Mouse (Mus musculus) liver, embryonic 11.5 days (tissue): ENCODE measurements around the gene Wfdc2. TPM values are rescaled to one million over a fixed set of nuclear protein-coding genes. Genes with fewer than 3 reads are reported as not detected.

Experiments
- ATAC-seq: fragments of 200-750 bp; cut with Nextera tagmentation; replicated peaks from 2 replicates; pipeline ENCODE4 v1.8.0; 2017; ENCODE audit warnings: moderate number of reproducible peaks, mild to moderate bottlenecking, moderate TSS enrichment, moderate library complexity; ENCODE audit not compliant: low FRiP score
- DNase-seq: peaks from one replicate; pipeline ENCODE4 v3.0.0-alpha.2; 2017; ENCODE audit warnings: low spot score
- H3K27ac ChIP-seq: fragments of 300-500 bp; sonication (generic); 2 replicates; pipeline ENCODE4 v1.5.1; 2014; ENCODE audit warnings: mild to moderate bottlenecking, low read depth, low read length, control low read depth
- H3K27me3 ChIP-seq: fragments of 300-500 bp; sonication (generic); replicated peaks from 2 replicates; pipeline ENCODE4 v1.6.1; 2014; ENCODE audit warnings: low read length, mixed read lengths; ENCODE audit not compliant: control insufficient read depth, insufficient read depth
- H3K36me3 ChIP-seq: fragments of 300-500 bp; sonication (generic); 2 replicates; pipeline ENCODE4 v1.6.1; 2014; ENCODE audit warnings: mild to moderate bottlenecking, low read length, moderate library complexity, mixed read lengths; ENCODE audit not compliant: control insufficient read depth, insufficient read depth
- H3K4me1 ChIP-seq: fragments of 300-500 bp; sonication (generic); replicated peaks from 2 replicates; pipeline ENCODE4 v1.6.1; 2014; ENCODE audit warnings: low read length, mixed read lengths; ENCODE audit not compliant: control insufficient read depth, insufficient read depth
- H3K4me2 ChIP-seq: fragments of 300-500 bp; sonication (generic); 2 replicates; pipeline ENCODE4 v1.6.1; 2014; ENCODE audit warnings: mild to moderate bottlenecking, control low read depth, moderate library complexity
- H3K4me3 ChIP-seq: fragments of 300-500 bp; sonication (generic); 2 replicates; pipeline ENCODE4 v1.5.1; 2014; ENCODE audit warnings: low read depth, low read length, control low read depth
- H3K9ac ChIP-seq: fragments of 300-500 bp; sonication (generic); 2 replicates; pipeline ENCODE4 v1.6.1; 2014; ENCODE audit warnings: low read depth, low read length, control low read depth
- H3K9me3 ChIP-seq: fragments of 300-500 bp; sonication (generic); 2 replicates; pipeline ENCODE4 v1.6.1; 2016; ENCODE audit warnings: low read length, inconsistent platforms, mixed read lengths; ENCODE audit not compliant: control insufficient read depth
- WGBS: fragments of 180-500 bp; shearing (Covaris S2); extraction: QIAGEN DNeasy Blood & Tissue Kit; methylation state at CpG from one replicate; pipeline ENCODE4 v1.1.7; 2014; 5-methylcytosine and 5-hydroxymethylcytosine counted together
- polyA plus RNA-seq: library from polyadenylated mRNA; unstranded; fragments of >200 nt; fragmentation: Nextera tagmentation; extraction: Ambion mirVana; gene quantifications from 2 replicates; pipeline ENCODE4 v1.2.1, GENCODE M21; 2014

The Wfdc2 gene
- polyA plus RNA-seq, 1 experiment from 2014 or later, result 9.1 TPM

DNA sequence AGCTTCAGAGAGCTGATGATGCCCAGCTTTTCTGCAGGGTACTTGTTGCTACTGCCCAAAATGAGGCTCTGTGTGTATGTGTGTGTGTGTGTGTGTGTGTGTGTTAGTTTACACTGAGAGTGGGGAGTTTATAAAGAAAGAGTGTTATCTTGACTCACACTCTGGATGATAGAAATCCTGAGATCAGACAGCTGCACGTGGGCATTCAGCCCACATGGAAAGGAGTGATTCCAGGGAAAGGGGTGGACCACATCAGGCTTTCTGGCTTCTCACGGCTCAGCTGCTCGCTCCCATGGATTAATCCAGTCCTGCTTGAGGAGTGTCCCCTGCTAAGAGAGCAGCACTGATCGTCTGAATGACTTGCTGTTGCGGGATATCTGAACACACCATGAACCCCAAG, 20.1 kb upstream of the Wfdc2 start:
- 77% methylated on average over 5 of the region's 5 CpGs for WGBS
- no peaks in the 10 kb centered on the region for H3K4me1 ChIP-seq
- no peaks in the 10 kb centered on the region; the same call in 1 of the 2 replicates for H3K27me3 ChIP-seq
- H3K4me2 ChIP-seq, result no peak overlapping the region
- ATAC-seq (no peak), DNase-seq (no peak)
- no peaks in the 10 kb centered on the region for H3K36me3 ChIP-seq
- no peak overlapping the region for H3K4me3 ChIP-seq
- H3K9ac ChIP-seq, result no peak overlapping the region
- no peaks in the 10 kb centered on the region for H3K9me3 ChIP-seq
- H3K27ac ChIP-seq, result no peak overlapping the region

DNA sequence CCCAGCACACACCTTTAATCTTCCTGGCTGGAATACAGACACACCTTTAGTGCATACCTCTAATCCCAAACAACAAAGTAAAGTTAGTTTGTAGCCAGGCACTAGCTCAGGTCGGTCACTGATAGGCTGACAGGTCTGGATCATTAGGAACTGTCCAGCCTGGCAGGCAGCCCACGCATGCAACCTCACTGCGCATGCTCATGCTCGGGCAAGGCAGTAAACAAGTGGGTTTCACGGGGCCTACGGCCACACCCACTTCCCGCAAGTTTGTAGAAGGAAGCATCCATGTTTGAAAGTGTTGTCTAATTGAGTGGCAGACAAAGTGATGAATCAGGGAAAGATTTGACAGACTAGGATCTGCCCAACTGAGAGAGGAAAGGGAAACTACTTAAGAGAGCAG, 19.6 kb upstream of the Wfdc2 start:
- H3K9me3 ChIP-seq, result no peaks in the 10 kb centered on the region
- whole genome bisulfite sequencing, result 80% methylated on average over 7 of the region's 7 CpGs
- H3K4me2 ChIP-seq, result no peak overlapping the region
- no peak overlapping the region for H3K4me3 ChIP-seq
- no peaks in the 10 kb centered on the region; the same call in 1 of the 2 replicates for H3K27me3 ChIP-seq
- no peak overlapping the region for H3K27ac ChIP-seq
- no peak overlapping the region for H3K9ac ChIP-seq
- no peaks in the 10 kb centered on the region for H3K4me1 ChIP-seq
- H3K36me3 ChIP-seq, result no peaks in the 10 kb centered on the region
- DNase-seq (no peak), ATAC-seq (no peak)

DNA sequence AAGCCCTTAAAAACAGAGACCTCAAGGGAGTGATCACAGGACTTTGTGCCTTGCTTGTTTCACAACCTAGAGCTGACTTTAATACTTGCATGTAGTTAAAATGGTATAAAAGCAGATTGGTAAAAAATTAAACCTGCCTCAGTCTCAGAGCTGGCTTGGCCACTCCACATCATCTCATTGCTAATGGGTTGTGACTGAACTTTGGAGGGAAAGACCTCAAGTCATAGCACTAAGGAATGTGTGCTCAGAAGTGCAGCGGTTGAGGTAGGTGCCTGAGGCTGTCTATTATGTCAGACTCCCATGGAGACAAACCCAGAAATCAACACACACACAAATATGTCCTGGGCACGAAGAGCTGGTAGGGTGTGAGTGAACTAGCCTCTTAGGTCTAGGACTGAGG, 18.5 kb upstream of the Wfdc2 start:
- WGBS, result 84% methylated on average over 2 of the region's 2 CpGs
- no peak overlapping the region for H3K27ac ChIP-seq
- H3K36me3 ChIP-seq, result no peaks in the 10 kb centered on the region
- no peaks in the 10 kb centered on the region for H3K4me1 ChIP-seq
- H3K4me2 ChIP-seq, result no peak overlapping the region
- DNase-seq, result no peak
- H3K9ac ChIP-seq, result no peak overlapping the region
- no peak overlapping the region for H3K4me3 ChIP-seq
- no peaks in the 10 kb centered on the region; the same call in 1 of the 2 replicates for H3K27me3 ChIP-seq
- no peak for ATAC-seq
- no peaks in the 10 kb centered on the region for H3K9me3 ChIP-seq

DNA sequence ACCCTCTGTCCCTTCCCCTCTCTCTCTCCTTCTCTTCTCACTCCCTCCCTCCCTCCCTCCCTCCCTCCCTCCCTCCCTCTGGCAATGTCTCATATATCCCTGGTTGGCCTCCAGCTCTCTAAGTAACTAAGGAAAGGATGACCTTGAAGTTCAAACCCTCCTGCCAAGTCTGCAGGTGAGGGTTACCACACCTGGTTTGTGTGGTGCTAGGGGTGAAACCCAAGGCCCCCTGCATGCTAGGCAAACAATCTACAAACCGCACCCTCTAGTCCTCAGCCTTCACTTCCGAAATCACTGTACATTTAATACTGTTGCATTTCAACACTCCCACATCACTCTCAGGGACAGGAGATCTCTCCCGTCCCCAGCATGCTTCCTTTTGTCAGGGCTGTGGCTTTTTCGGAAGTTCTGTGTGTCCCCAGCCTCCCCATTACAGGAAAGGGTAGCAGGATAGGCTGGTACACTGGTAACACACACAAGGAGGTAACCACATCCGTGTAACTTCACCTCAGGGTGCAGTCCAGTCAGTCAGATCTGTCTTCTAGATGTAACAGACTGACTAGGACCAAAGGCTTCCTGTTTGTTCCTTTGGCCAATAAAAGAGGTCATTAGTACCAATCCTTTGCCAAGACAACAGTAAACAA, 17.6 kb upstream of the Wfdc2 start:
- Histone ChIP-seq H3K4me1 (no peaks in the 10 kb centered on the region), H3K4me2 (no peak overlapping the region), H3K27ac (no peak overlapping the region), H3K9me3 (no peaks in the 10 kb centered on the region), H3K36me3 (no peaks in the 10 kb centered on the region), H3K4me3 (no peak overlapping the region), H3K27me3 (no peaks in the 10 kb centered on the region; the same call in 1 of the 2 replicates), H3K9ac (no peak overlapping the region)
- ATAC-seq (no peak), DNase-seq (no peak)
- WGBS, result 40% methylated on average over 5 of the region's 5 CpGs

DNA sequence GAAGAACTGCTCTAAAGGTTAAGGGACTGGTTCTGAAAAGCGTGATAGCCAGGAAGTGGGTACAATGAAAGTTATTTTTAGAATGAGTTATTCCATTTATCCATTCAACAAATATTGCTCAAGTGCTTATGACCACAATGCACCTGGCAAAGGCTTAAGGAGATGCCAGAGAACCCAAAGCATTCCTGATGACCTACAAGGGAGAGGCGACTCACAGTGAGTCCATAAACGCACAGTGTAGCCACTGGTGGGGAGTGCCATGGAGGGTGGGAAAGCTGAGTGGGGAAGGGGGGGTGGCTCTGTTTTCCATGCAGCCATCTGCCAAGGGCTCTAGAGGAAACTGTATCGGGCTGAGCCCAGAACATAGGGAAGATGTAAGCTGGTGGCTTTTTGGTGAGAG, 12.9 kb upstream of the Wfdc2 start:
- ATAC-seq, result no peak
- Histone ChIP-seq H3K9ac (no peak overlapping the region), H3K27ac (no peak overlapping the region), H3K4me3 (no peak overlapping the region), H3K36me3 (no peaks in the 10 kb centered on the region), H3K9me3 (no peaks in the 10 kb centered on the region), H3K27me3 (peaks cover 2% of the 10 kb centered on the region; the same call in 1 of the 2 replicates), H3K4me2 (no peak overlapping the region), H3K4me1 (no peaks in the 10 kb centered on the region)
- 46% methylated on average over 4 of the region's 4 CpGs for WGBS
- DNase-seq, result no peak

DNA sequence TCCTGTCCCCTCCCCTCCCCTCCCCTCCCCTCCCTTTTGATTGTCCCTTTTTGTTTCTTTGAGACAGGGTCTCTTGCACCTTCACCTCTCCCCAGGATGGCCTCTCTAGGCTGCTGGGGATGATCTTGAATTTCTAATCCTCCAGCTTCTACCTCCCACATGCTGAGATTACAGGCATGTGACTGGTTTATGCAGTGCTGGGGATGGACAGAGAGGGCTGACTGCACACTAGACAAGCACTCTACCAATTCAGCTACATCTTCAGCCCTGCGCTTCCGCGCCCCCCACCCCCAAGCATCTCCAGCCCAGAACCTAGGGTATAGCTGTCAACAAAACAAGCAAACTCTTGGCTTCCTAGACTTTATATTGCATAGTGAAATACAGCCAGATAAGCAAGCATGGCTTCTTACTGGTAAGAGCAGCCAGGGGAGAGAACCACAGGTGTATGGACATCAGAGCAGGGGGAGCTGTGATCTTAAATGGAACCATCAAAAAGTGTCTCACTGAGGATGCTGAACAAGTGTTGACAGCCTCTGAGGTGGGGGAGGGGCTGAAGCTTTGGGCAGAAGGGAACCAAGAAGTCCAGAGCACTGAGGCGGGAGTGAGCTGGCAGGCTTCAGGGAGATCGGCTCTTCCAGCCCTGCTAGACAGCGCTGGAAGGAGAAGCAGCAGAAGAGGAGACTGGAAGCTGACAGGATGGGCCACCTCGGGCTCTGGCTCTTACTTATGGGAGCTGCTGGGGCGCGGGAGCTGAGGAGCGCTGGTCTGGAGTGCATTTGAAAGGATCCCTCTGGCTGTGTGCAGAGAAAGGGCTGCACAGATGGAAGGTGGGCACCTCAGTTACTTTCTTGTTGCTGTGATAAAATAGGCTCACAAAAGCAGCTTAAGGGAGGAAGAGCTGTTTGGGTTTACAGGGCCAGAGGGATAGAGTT, 12.0 kb upstream of the Wfdc2 start:
- no peak overlapping the region for H3K4me3 ChIP-seq
- no peak for ATAC-seq
- 22% methylated on average over 10 of the region's 10 CpGs for WGBS

DNA sequence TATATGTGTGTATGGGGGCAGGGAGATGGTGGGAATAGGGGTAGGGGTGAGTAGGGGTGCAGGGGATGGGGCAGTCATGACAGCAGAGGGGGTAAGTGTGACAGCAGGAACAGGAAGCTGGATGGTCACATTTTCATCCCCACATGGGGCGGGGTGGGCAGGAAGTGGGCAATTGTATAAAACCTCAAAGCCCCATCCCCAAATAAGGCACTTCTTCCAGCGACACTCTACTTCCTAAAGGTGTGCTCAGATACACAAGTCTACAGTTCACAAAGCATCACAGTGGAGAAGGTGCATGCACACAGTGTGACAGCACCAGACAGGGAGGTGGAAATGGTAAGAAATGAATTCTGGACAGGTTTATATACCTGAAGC, 11.3 kb upstream of the Wfdc2 start:
- no peak overlapping the region for H3K9ac ChIP-seq
- no peaks in the 10 kb centered on the region for H3K4me1 ChIP-seq
- 0 out of 2 replicates have a peak, but pooled peaks cover 2% of the 10 kb centered on the region for H3K27me3 ChIP-seq
- no peak overlapping the region for H3K4me3 ChIP-seq
- H3K4me2 ChIP-seq, result no peak overlapping the region
- ATAC-seq (no peak), DNase-seq (no peak)
- no peak overlapping the region for H3K27ac ChIP-seq
- H3K9me3 ChIP-seq, result no peaks in the 10 kb centered on the region
- 34% methylated on average over 2 of the region's 2 CpGs for WGBS
- no peaks in the 10 kb centered on the region for H3K36me3 ChIP-seq

More for the DNA sequence above, 12.0 kb upstream of the Wfdc2 start:
- H3K4me1 ChIP-seq, result no peaks in the 10 kb centered on the region
- H3K9me3 ChIP-seq, result no peaks in the 10 kb centered on the region
- no peaks in the 10 kb centered on the region for H3K36me3 ChIP-seq
- H3K9ac ChIP-seq, result no peak overlapping the region
- no peak for DNase-seq
- no peak overlapping the region for H3K27ac ChIP-seq
- no peak overlapping the region for H3K4me2 ChIP-seq
- 0 out of 2 replicates have a peak, but pooled peaks cover 2% of the 10 kb centered on the region for H3K27me3 ChIP-seq

DNA sequence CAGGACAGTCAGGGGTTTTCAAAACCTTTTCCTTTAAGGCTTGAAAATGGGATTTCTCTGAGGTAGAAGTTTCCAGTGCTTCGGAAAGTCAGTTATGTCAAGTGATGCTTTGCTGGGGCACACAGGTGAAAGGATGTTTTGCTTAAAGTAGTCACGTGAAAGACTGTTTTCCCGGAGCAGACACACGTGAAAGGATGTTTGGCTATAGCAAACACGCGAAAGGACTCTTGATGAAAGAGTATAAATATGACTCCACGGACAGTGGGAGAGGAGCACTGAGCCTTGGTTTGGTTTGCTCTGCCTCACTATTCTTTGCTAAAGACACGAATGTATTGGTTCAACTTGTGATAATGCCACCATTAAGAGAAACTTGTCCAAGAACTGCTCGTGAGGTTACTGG, 10.7 kb upstream of the Wfdc2 start:
- Histone ChIP-seq H3K9me3 (no peaks in the 10 kb centered on the region), H3K27ac (no peak overlapping the region), H3K4me2 (no peak overlapping the region), H3K9ac (no peak overlapping the region), H3K4me1 (no peaks in the 10 kb centered on the region), H3K4me3 (no peak overlapping the region), H3K27me3 (0 out of 2 replicates have a peak, but pooled peaks cover 2% of the 10 kb centered on the region), H3K36me3 (no peaks in the 10 kb centered on the region)
- WGBS, result 88% methylated on average over 9 of the region's 9 CpGs
- DNase-seq, result no peak
- no peak for ATAC-seq
